Mouse (Mus musculus): Measurements from ENCODE around the gene Myo7a. TPM values are rescaled to one million over a fixed set of nuclear protein-coding genes. Genes with fewer than 3 reads are reported as not detected.

The Myo7a gene
- polyA plus RNA-seq (2017; shearing (Covaris generic)): 0.67 TPM

GRCm38 (mm10) chr7:98119179-98119960 lies at the start of gene Myo7a:
Gene Myo7a (minus strand): TSS chr7:98119524.

GRCm38 (mm10) chr7:98145402-98145801 lies 26.1 kb upstream of the Myo7a start, which contains the start of gene Omp:
Gene Omp (minus strand): TSS chr7:98145502.

Other genes with a start within 250 kb of the Myo7a start
- gene Gdpd4, start 199.6 kb downstream of the Myo7a start, polyA plus RNA-seq (2017; shearing (Covaris generic)): not detected
- not detected for gene Omp, start 26.0 kb upstream of the Myo7a start, polyA plus RNA-seq (2017; shearing (Covaris generic))
- gene Capn5, start 58.8 kb upstream of the Myo7a start, polyA plus RNA-seq (2017; shearing (Covaris generic)): 0.40 TPM
- gene B3gnt6, start 80.0 kb upstream of the Myo7a start, polyA plus RNA-seq (2017; shearing (Covaris generic)): 0.19 TPM
- gene Acer3, start 201.7 kb upstream of the Myo7a start, polyA plus RNA-seq (2017; shearing (Covaris generic)): 13.0 TPM
- gene Tsku, start 241.8 kb upstream of the Myo7a start, polyA plus RNA-seq (2017; shearing (Covaris generic)): not detected

Data from naive thymus-derived CD4-positive, alpha-beta T cell, adult 5 months (primary cell).